Mouse (Mus musculus): ENCODE data around the gene Il27ra. TPM values are rescaled to one million over a fixed set of nuclear protein-coding genes. Genes with fewer than 3 reads are reported as not detected.

Il27ra gene
- 3.9 and 5.6 TPM in 2 replicates for total RNA-seq (2014; rRNA removed; ENCODE audit: low replicate concordance)
- polyA plus RNA-seq (2015; fragmentation: Nextera tagmentation; extraction: Ambion mirVana), result 2.6 and 3.6 TPM in 2 replicates

- H3K27me3 ChIP-seq (ENCODE audit: control insufficient read depth, insufficient read depth, low read length), result peaks cover 28% of the 10 kb centered on the region
- DNase-seq (ENCODE audit: low spot score) (peak; percentile 63), ATAC-seq (ENCODE audit: insufficient read depth, low read depth) (peak; percentile 77)
- no peaks in the 10 kb centered on the region for H3K9me3 ChIP-seq (replicated peaks; ENCODE audit: control insufficient read depth, low read length)
- no peaks in the 10 kb centered on the region for H3K36me3 ChIP-seq (replicated peaks; ENCODE audit: control insufficient read depth, insufficient read depth, low read length)
- H3K4me3 ChIP-seq (ENCODE audit: low read depth, low read length), result peak within 1 kb of the TSS; percentile 39
- H3K4me1 ChIP-seq (ENCODE audit: control insufficient read depth, insufficient read depth), result peaks cover 15% of the 10 kb centered on the region
- peak within 1 kb of the TSS; percentile 66 for H3K4me2 ChIP-seq (ENCODE audit: low read depth, low read length)
- H3K9ac ChIP-seq (replicated peaks; ENCODE audit: low read depth, low read length), result peak within 1 kb of the TSS; percentile 15; the same call in 1 of the 2 replicates
- peak; percentile 65 for TF ChIP-seq CTCF (IDR thresholded peaks at IDR 0.05; ENCODE audit: low read depth)
- no peak for TF ChIP-seq EP300 (IDR thresholded peaks at IDR 0.05; ENCODE audit: low read depth)
- 4% methylated on average over 40 of the region's 40 CpGs for WGBS
- 0 out of 2 replicates have a peak within 1 kb of the TSS, but pooled peaks have one; percentile 5 for H3K27ac ChIP-seq (ENCODE audit: low read depth)
Observed at GRCm38 (mm10) chr8:84042066-84042947, at the start of gene Il27ra. Gene Il27ra, minus strand, starts transcription at chr8:84042589.

- DNase-seq (ENCODE audit: low spot score) (no peak), ATAC-seq (ENCODE audit: insufficient read depth, low read depth) (no peak; the same call in 1 of the 2 replicates)
- H3K9ac ChIP-seq (replicated peaks; ENCODE audit: low read depth, low read length), result no peak overlapping the region
- peaks cover 66% of the 10 kb centered on the region for H3K36me3 ChIP-seq (replicated peaks; ENCODE audit: control insufficient read depth, insufficient read depth, low read length)
- TF ChIP-seq CTCF (IDR thresholded peaks at IDR 0.05; ENCODE audit: low read depth) (no peak), EP300 (IDR thresholded peaks at IDR 0.05; ENCODE audit: low read depth) (no peak)
- no peak overlapping the region for H3K4me3 ChIP-seq (ENCODE audit: low read depth, low read length)
- H3K27ac ChIP-seq (ENCODE audit: low read depth), result no peak overlapping the region
- 80% methylated on average over 8 of the region's 8 CpGs for WGBS
- no peak overlapping the region for H3K4me2 ChIP-seq (ENCODE audit: low read depth, low read length)
- no peaks in the 10 kb centered on the region for H3K4me1 ChIP-seq (ENCODE audit: control insufficient read depth, insufficient read depth)
- H3K9me3 ChIP-seq (replicated peaks; ENCODE audit: control insufficient read depth, low read length), result no peaks in the 10 kb centered on the region
- no peaks in the 10 kb centered on the region for H3K27me3 ChIP-seq (ENCODE audit: control insufficient read depth, insufficient read depth, low read length)
Observed at GRCm38 (mm10) chr8:84090585-84090984, 48.2 kb upstream of the Il27ra start.

GRCm38 (mm10) chr8:84089277-84089676, 46.9 kb upstream of the Il27ra start:
- H3K9me3 ChIP-seq (replicated peaks; ENCODE audit: control insufficient read depth, low read length), result no peaks in the 10 kb centered on the region
- no peaks in the 10 kb centered on the region for H3K27me3 ChIP-seq (ENCODE audit: control insufficient read depth, insufficient read depth, low read length)
- no peaks in the 10 kb centered on the region for H3K4me1 ChIP-seq (ENCODE audit: control insufficient read depth, insufficient read depth)
- no peak overlapping the region for H3K4me2 ChIP-seq (ENCODE audit: low read depth, low read length)
- H3K9ac ChIP-seq (replicated peaks; ENCODE audit: low read depth, low read length), result no peak overlapping the region
- DNase-seq (ENCODE audit: low spot score) (no peak), ATAC-seq (ENCODE audit: insufficient read depth, low read depth) (no peak)
- no peak overlapping the region for H3K4me3 ChIP-seq (ENCODE audit: low read depth, low read length)
- TF ChIP-seq CTCF (IDR thresholded peaks at IDR 0.05; ENCODE audit: low read depth) (no peak), EP300 (IDR thresholded peaks at IDR 0.05; ENCODE audit: low read depth) (no peak)
- H3K36me3 ChIP-seq (replicated peaks; ENCODE audit: control insufficient read depth, insufficient read depth, low read length), result peaks cover 64% of the 10 kb centered on the region
- H3K27ac ChIP-seq (ENCODE audit: low read depth), result no peak overlapping the region
- WGBS, result 84% methylated on average over 9 of the region's 9 CpGs

- H3K36me3 ChIP-seq (replicated peaks; ENCODE audit: control insufficient read depth, insufficient read depth, low read length), result peaks cover 66% of the 10 kb centered on the region
- no peak for ATAC-seq (ENCODE audit: insufficient read depth, low read depth)
- WGBS, result 95% methylated on average over 14 of the region's 14 CpGs
Observed at GRCm38 (mm10) chr8:84087821-84088220, 45.4 kb upstream of the Il27ra start.

GRCm38 (mm10) chr8:84087156-84087555, 44.8 kb upstream of the Il27ra start:
- TF ChIP-seq CTCF (IDR thresholded peaks at IDR 0.05; ENCODE audit: low read depth) (no peak), EP300 (IDR thresholded peaks at IDR 0.05; ENCODE audit: low read depth) (no peak)
- no peak overlapping the region for H3K27ac ChIP-seq (ENCODE audit: low read depth)
- ATAC-seq (ENCODE audit: insufficient read depth, low read depth) (no peak), DNase-seq (ENCODE audit: low spot score) (no peak)
- no peak overlapping the region for H3K4me3 ChIP-seq (ENCODE audit: low read depth, low read length)
- H3K4me2 ChIP-seq (ENCODE audit: low read depth, low read length), result no peak overlapping the region
- H3K36me3 ChIP-seq (replicated peaks; ENCODE audit: control insufficient read depth, insufficient read depth, low read length), result peaks cover 66% of the 10 kb centered on the region
- 89% methylated on average over 7 of the region's 7 CpGs for WGBS
- no peaks in the 10 kb centered on the region for H3K4me1 ChIP-seq (ENCODE audit: control insufficient read depth, insufficient read depth)
- no peaks in the 10 kb centered on the region for H3K9me3 ChIP-seq (replicated peaks; ENCODE audit: control insufficient read depth, low read length)
- H3K9ac ChIP-seq (replicated peaks; ENCODE audit: low read depth, low read length), result no peak overlapping the region
- no peaks in the 10 kb centered on the region for H3K27me3 ChIP-seq (ENCODE audit: control insufficient read depth, insufficient read depth, low read length)

More at GRCm38 (mm10) chr8:84087821-84088220, 45.4 kb upstream of the Il27ra start:
- Histone ChIP-seq H3K4me1 (ENCODE audit: control insufficient read depth, insufficient read depth) (no peaks in the 10 kb centered on the region), H3K9ac (replicated peaks; ENCODE audit: low read depth, low read length) (no peak overlapping the region), H3K27me3 (ENCODE audit: control insufficient read depth, insufficient read depth, low read length) (no peaks in the 10 kb centered on the region), H3K4me2 (ENCODE audit: low read depth, low read length) (no peak overlapping the region), H3K27ac (ENCODE audit: low read depth) (no peak overlapping the region), H3K4me3 (ENCODE audit: low read depth, low read length) (no peak overlapping the region), H3K9me3 (replicated peaks; ENCODE audit: control insufficient read depth, low read length) (no peaks in the 10 kb centered on the region)
- DNase-seq (ENCODE audit: low spot score), result no peak
- no peak for TF ChIP-seq CTCF (IDR thresholded peaks at IDR 0.05; ENCODE audit: low read depth)
- TF ChIP-seq EP300 (IDR thresholded peaks at IDR 0.05; ENCODE audit: low read depth), result no peak
